Mouse (Mus musculus) thymus, adult 2 months (tissue): ENCODE data around the gene H3f3b. TPM values are rescaled to one million over a fixed set of nuclear protein-coding genes. Genes with fewer than 3 reads are reported as not detected.

Experiments used
- DNase-seq: peaks from one replicate; pipeline ENCODE4 v3.0.0; 2021
- H3K27ac ChIP-seq: fragments of 200-500 bp; 2 replicates; pipeline ENCODE4 v1.5.1; 2012; ENCODE audit warnings: low read length, control low read depth; ENCODE audit not compliant: control insufficient read depth, insufficient read depth
- H3K27me3 ChIP-seq: fragments of 200-500 bp; 2 replicates; pipeline ENCODE4 v1.6.1; 2012; ENCODE audit warnings: mild to moderate bottlenecking, low read length, moderate library complexity, mixed read lengths; ENCODE audit not compliant: control insufficient read depth, insufficient read depth
- H3K36me3 ChIP-seq: fragments of 200-500 bp; 2 replicates; pipeline ENCODE4 v1.6.1; 2012; ENCODE audit warnings: mild to moderate bottlenecking, low read length, moderate library complexity; ENCODE audit not compliant: control insufficient read depth, insufficient read depth
- H3K4me1 ChIP-seq: fragments of 200-500 bp; replicated peaks from 2 replicates; pipeline ENCODE4 v1.6.1; 2012; ENCODE audit warnings: low read length; ENCODE audit not compliant: control insufficient read depth, insufficient read depth
- H3K4me3 ChIP-seq: fragments of 200-500 bp; 2 replicates; pipeline ENCODE4 v1.5.1; 2012; ENCODE audit warnings: mild to moderate bottlenecking, low read length, control low read depth, moderate library complexity; ENCODE audit not compliant: control insufficient read depth, insufficient read depth
- CTCF ChIP-seq: fragments of 200-500 bp; IDR thresholded peaks from 2 replicates; pipeline ENCODE4 v1.5.1; 2012; ENCODE audit warnings: mild to moderate bottlenecking, control low read depth, low read length, moderate library complexity, borderline replicate concordance; ENCODE audit not compliant: control insufficient read depth, poor library complexity, insufficient read depth; ENCODE audit errors: extremely low read depth
- POLR2A ChIP-seq: fragments of 200-500 bp; IDR thresholded peaks from 2 replicates; pipeline ENCODE4 v1.6.1; 2012; ENCODE audit warnings: mild to moderate bottlenecking, low read length, control low read depth, moderate library complexity; ENCODE audit not compliant: control insufficient read depth, poor library complexity, insufficient read depth; ENCODE audit errors: extremely low read depth
- WGBS: fragments of 180-500 bp; shearing (Covaris S2); methylation state at CpG from one replicate; pipeline ENCODE4 v1.1.7; 2018; 5-methylcytosine and 5-hydroxymethylcytosine counted together
- polyA plus RNA-seq: library from polyadenylated mRNA; depleted of rRNA; stranded (reverse); fragments of >200 nt; gene quantifications from 2 replicates; pipeline ENCODE4 v1.2.3, GENCODE M21; 2012

Gene H3f3b
- polyA plus RNA-seq, 1 experiment: 484 TPM

GRCm38 (mm10) chr11:116001725-116002124 is 26.0 kb downstream of the H3f3b start:
- Histone ChIP-seq H3K36me3 (no peaks in the 10 kb centered on the region), H3K27ac (no peak overlapping the region), H3K4me3 (no peak overlapping the region), H3K4me1 (peaks cover 14% of the 10 kb centered on the region), H3K27me3 (no peaks in the 10 kb centered on the region)
- DNase-seq: no peak
- TF ChIP-seq POLR2A (no peak), CTCF (no peak)
- 58% methylated on average over 6 of the region's 6 CpGs for WGBS

- Histone ChIP-seq H3K4me3 (no peak overlapping the region), H3K27ac (no peak overlapping the region), H3K36me3 (no peaks in the 10 kb centered on the region), H3K4me1 (peaks cover 14% of the 10 kb centered on the region), H3K27me3 (no peaks in the 10 kb centered on the region)
- WGBS: 94% methylated on average over 10 of the region's 10 CpGs
- DNase-seq: no peak
- TF ChIP-seq POLR2A: no peak
- TF ChIP-seq CTCF: no peak
These were observed 27.2 kb downstream of the H3f3b start for GRCm38 (mm10) chr11:116000607-116001006.

GRCm38 (mm10) chr11:115999538-116000143 is 28.1 kb downstream of the H3f3b start:
- H3K27me3 ChIP-seq: no peaks in the 10 kb centered on the region
- peak; percentile 78 for DNase-seq
- peaks cover 5% of the 10 kb centered on the region for H3K4me1 ChIP-seq
- no peak overlapping the region for H3K27ac ChIP-seq
- TF ChIP-seq POLR2A (no peak), CTCF (peak; percentile 47; the same call in 1 of the 2 replicates)
- no peaks in the 10 kb centered on the region for H3K36me3 ChIP-seq
- H3K4me3 ChIP-seq: no peak overlapping the region
- 13% methylated on average over 14 of the region's 14 CpGs for WGBS

GRCm38 (mm10) chr11:115999027-115999426 is 28.7 kb downstream of the H3f3b start:
- DNase-seq: no peak
- no peaks in the 10 kb centered on the region for H3K36me3 ChIP-seq
- no peak for TF ChIP-seq CTCF
- TF ChIP-seq POLR2A: no peak
- H3K27me3 ChIP-seq: no peaks in the 10 kb centered on the region
- no peak overlapping the region for H3K27ac ChIP-seq
- 50% methylated on average over 7 of the region's 7 CpGs for WGBS
- no peak overlapping the region for H3K4me3 ChIP-seq
- peaks cover 3% of the 10 kb centered on the region for H3K4me1 ChIP-seq

GRCm38 (mm10) chr11:115997662-115998061 is 30.1 kb downstream of the H3f3b start:
- TF ChIP-seq CTCF: no peak
- TF ChIP-seq POLR2A: no peak
- no peaks in the 10 kb centered on the region for H3K27me3 ChIP-seq
- no peak overlapping the region for H3K4me3 ChIP-seq
- no peak overlapping the region for H3K27ac ChIP-seq
- H3K36me3 ChIP-seq: no peaks in the 10 kb centered on the region
- peaks cover 3% of the 10 kb centered on the region for H3K4me1 ChIP-seq
- 98% methylated on average over 5 of the region's 5 CpGs for WGBS
- no peak for DNase-seq

- H3K4me3 ChIP-seq: no peak overlapping the region
- no peak for TF ChIP-seq CTCF
- no peak for TF ChIP-seq POLR2A
- no peak overlapping the region for H3K27ac ChIP-seq
- no peak for DNase-seq
- peaks cover 3% of the 10 kb centered on the region for H3K4me1 ChIP-seq
- 89% methylated on average over 4 of the region's 4 CpGs for WGBS
- H3K36me3 ChIP-seq: no peaks in the 10 kb centered on the region
- H3K27me3 ChIP-seq: no peaks in the 10 kb centered on the region
These were observed 30.7 kb downstream of the H3f3b start for GRCm38 (mm10) chr11:115997047-115997446.

- Histone ChIP-seq H3K4me3 (no peak overlapping the region), H3K4me1 (peaks cover 3% of the 10 kb centered on the region), H3K27me3 (no peaks in the 10 kb centered on the region), H3K36me3 (no peaks in the 10 kb centered on the region), H3K27ac (no peak overlapping the region)
- DNase-seq: no peak
- no peak for TF ChIP-seq CTCF
- TF ChIP-seq POLR2A: no peak
- WGBS: 98% methylated on average over 3 of the region's 3 CpGs
These were observed 32.5 kb downstream of the H3f3b start for GRCm38 (mm10) chr11:115995256-115995655.
